Mouse (Mus musculus) stomach, postnatal 0 days (tissue): ENCODE data around the gene Vrk3. TPM values are rescaled to one million over a fixed set of nuclear protein-coding genes. Genes with fewer than 3 reads are reported as not detected.
"Not testable (repeated sequence)": the region's sequence is repeated elsewhere in the genome, so short reads cannot be mapped to it uniquely, and the experiment has no call there.

Source experiments
- ATAC-seq: fragments of 200-750 bp; cut with Nextera tagmentation; 2 replicates; pipeline ENCODE4 v1.8.0; 2017; ENCODE audit not compliant: low FRiP score, low TSS enrichment
- DNase-seq: peaks from one replicate; pipeline ENCODE4 v3.0.0-alpha.2; 2016; ENCODE audit warnings: low spot score
- H3K27ac ChIP-seq: fragments of 300-500 bp; sonication (generic); replicated peaks from 2 replicates; pipeline ENCODE4 v1.5.1; 2014; ENCODE audit warnings: mild to moderate bottlenecking, control low read depth
- H3K27me3 ChIP-seq: fragments of 300-500 bp; sonication (generic); 2 replicates; pipeline ENCODE4 v1.6.1; 2014; ENCODE audit warnings: low read length; ENCODE audit not compliant: control insufficient read depth, insufficient read depth
- H3K36me3 ChIP-seq: fragments of 300-500 bp; sonication (generic); 2 replicates; pipeline ENCODE4 v1.6.1; 2014; ENCODE audit warnings: low read length, mixed read lengths; ENCODE audit not compliant: control insufficient read depth, insufficient read depth
- H3K4me1 ChIP-seq: fragments of 300-500 bp; sonication (generic); replicated peaks from 2 replicates; pipeline ENCODE4 v1.6.1; 2014; ENCODE audit warnings: antibody characterized with exemption; ENCODE audit not compliant: control insufficient read depth, insufficient read depth
- H3K4me2 ChIP-seq: fragments of 300-500 bp; sonication (generic); replicated peaks from 2 replicates; pipeline ENCODE4 v1.6.1; 2014; ENCODE audit warnings: low read depth, mild to moderate bottlenecking, control low read depth, moderate library complexity
- H3K4me3 ChIP-seq: fragments of 300-500 bp; sonication (generic); 2 replicates; pipeline ENCODE4 v1.5.1; 2014; ENCODE audit warnings: low read depth, low read length, control low read depth
- H3K9ac ChIP-seq: fragments of 300-500 bp; sonication (generic); 2 replicates; pipeline ENCODE4 v1.6.1; 2014; ENCODE audit warnings: mild to moderate bottlenecking, low read length, control low read depth, mixed read lengths
- H3K9me3 ChIP-seq: fragments of 300-500 bp; sonication (generic); 2 replicates; pipeline ENCODE4 v1.6.1; 2016; ENCODE audit warnings: low read length; ENCODE audit not compliant: control insufficient read depth
- CTCF ChIP-seq: IDR thresholded peaks from 2 replicates; pipeline ENCODE4 v1.5.1; 2016; ENCODE audit warnings: antibody characterized with exemption, low read depth, mild to moderate bottlenecking, moderate library complexity
- EP300 ChIP-seq: optimal IDR thresholded peaks from 2 replicates; pipeline ENCODE3; 2016; ENCODE audit warnings: antibody characterized with exemption
- WGBS: fragments of 180-500 bp; shearing (Covaris S2); extraction: QIAGEN DNeasy Blood & Tissue Kit; methylation state at CpG from one replicate; pipeline ENCODE4 v1.1.7; 2014; 5-methylcytosine and 5-hydroxymethylcytosine counted together
- polyA plus RNA-seq: library from polyadenylated mRNA; unstranded; fragments of >200 nt; fragmentation: Nextera tagmentation; extraction: Ambion mirVana; gene quantifications from 2 replicates; pipeline ENCODE4 v1.2.1, GENCODE M21; 2015

Vrk3 gene
- polyA plus RNA-seq, 1 experiment from 2014 or later, result 21.7 TPM

- Histone ChIP-seq H3K4me2 (no peak overlapping the region), H3K4me1 (no peaks in the 10 kb centered on the region), H3K9ac (no peak overlapping the region), H3K4me3 (no peak overlapping the region), H3K27me3 (no peaks in the 10 kb centered on the region), H3K36me3 (no peaks in the 10 kb centered on the region), H3K27ac (no peak overlapping the region), H3K9me3 (no peaks in the 10 kb centered on the region)
- DNase-seq, result no peak
- no peak for ATAC-seq
- WGBS, result 84% methylated on average over 5 of the region's 5 CpGs
- TF ChIP-seq CTCF, result no peak
- no peak for TF ChIP-seq EP300
These were observed 41.0 kb upstream of the Vrk3 start for GRCm38 (mm10) chr7:44707169-44707675.

- H3K4me2 ChIP-seq, ATAC-seq, H3K9ac ChIP-seq, H3K36me3 ChIP-seq, H3K4me1 ChIP-seq, H3K9me3 ChIP-seq, H3K4me3 ChIP-seq, H3K27me3 ChIP-seq, DNase-seq, H3K27ac ChIP-seq: not testable (repeated sequence)
- 82% methylated on average over 5 of the region's 6 CpGs for WGBS
These were observed 40.1 kb upstream of the Vrk3 start for GRCm38 (mm10) chr7:44708093-44708492.

GRCm38 (mm10) chr7:44708574-44708973, 39.6 kb upstream of the Vrk3 start, which contains the start of gene Izumo2:
Gene Izumo2, plus strand, starts transcription at chr7:44708742.
- WGBS, result 78% methylated on average over 14 of the region's 14 CpGs
- no peak within 1 kb of the TSS for H3K9ac ChIP-seq
- no peak within 1 kb of the TSS for H3K4me2 ChIP-seq
- H3K9me3 ChIP-seq, result no peaks in the 10 kb centered on the region
- TF ChIP-seq EP300 (no peak), CTCF (no peak)
- 0 out of 2 replicates have a peak, but pooled peaks have one; percentile 24 for ATAC-seq
- H3K27ac ChIP-seq, result no peak within 1 kb of the TSS
- no peaks in the 10 kb centered on the region for H3K27me3 ChIP-seq
- H3K4me3 ChIP-seq, result no peak within 1 kb of the TSS
- no peak for DNase-seq
- H3K36me3 ChIP-seq, result no peaks in the 10 kb centered on the region
- no peaks in the 10 kb centered on the region for H3K4me1 ChIP-seq

GRCm38 (mm10) chr7:44709881-44710280, 38.3 kb upstream of the Vrk3 start:
- ATAC-seq, result no peak
- H3K4me1 ChIP-seq, result no peaks in the 10 kb centered on the region
- H3K9me3 ChIP-seq, result no peaks in the 10 kb centered on the region
- H3K4me2 ChIP-seq, result no peak overlapping the region
- no peak for DNase-seq
- no peak overlapping the region for H3K9ac ChIP-seq
- WGBS, result 83% methylated on average over 5 of the region's 5 CpGs
- H3K27me3 ChIP-seq, result no peaks in the 10 kb centered on the region
- TF ChIP-seq CTCF (peak; percentile 7; the same call in 1 of the 2 replicates), EP300 (no peak)
- H3K36me3 ChIP-seq, result no peaks in the 10 kb centered on the region
- H3K27ac ChIP-seq, result no peak overlapping the region
- no peak overlapping the region for H3K4me3 ChIP-seq

- TF ChIP-seq EP300 (no peak), CTCF (no peak)
- H3K4me1 ChIP-seq, result no peaks in the 10 kb centered on the region
- DNase-seq (peak; percentile 36), ATAC-seq (peak; percentile 93)
- H3K9me3 ChIP-seq, result no peaks in the 10 kb centered on the region
- 48% methylated on average over 5 of the region's 5 CpGs for WGBS
- H3K27me3 ChIP-seq, result no peaks in the 10 kb centered on the region
- no peak overlapping the region for H3K4me3 ChIP-seq
- H3K4me2 ChIP-seq, result no peak overlapping the region
- no peak overlapping the region for H3K9ac ChIP-seq
- H3K36me3 ChIP-seq, result no peaks in the 10 kb centered on the region
- no peak overlapping the region for H3K27ac ChIP-seq
These were observed 26.2 kb upstream of the Vrk3 start for GRCm38 (mm10) chr7:44722058-44722457.

GRCm38 (mm10) chr7:44724316-44724715, 23.9 kb upstream of the Vrk3 start:
- DNase-seq, result no peak
- no peaks in the 10 kb centered on the region for H3K36me3 ChIP-seq
- no peaks in the 10 kb centered on the region for H3K4me1 ChIP-seq
- H3K27ac ChIP-seq, result no peak overlapping the region
- H3K4me2 ChIP-seq, result no peak overlapping the region
- H3K9me3 ChIP-seq, result no peaks in the 10 kb centered on the region
- no peak overlapping the region for H3K4me3 ChIP-seq
- peak; percentile 72 for TF ChIP-seq CTCF
- no peak for TF ChIP-seq EP300
- H3K9ac ChIP-seq, result no peak overlapping the region
- H3K27me3 ChIP-seq, result no peaks in the 10 kb centered on the region
- no peak for ATAC-seq
- WGBS, result 16% methylated on average over 7 of the region's 7 CpGs
